Mouse (Mus musculus): ENCODE measurements around the gene Slc35a3. TPM values are rescaled to one million over a fixed set of nuclear protein-coding genes. Genes with fewer than 3 reads are reported as not detected.
"Not testable (repeated sequence)": the region's sequence is repeated elsewhere in the genome, so short reads cannot be mapped to it uniquely, and the experiment has no call there.

The Slc35a3 gene
- polyA plus RNA-seq, 1 experiment from 2014 or later = 18.2 TPM

DNA sequence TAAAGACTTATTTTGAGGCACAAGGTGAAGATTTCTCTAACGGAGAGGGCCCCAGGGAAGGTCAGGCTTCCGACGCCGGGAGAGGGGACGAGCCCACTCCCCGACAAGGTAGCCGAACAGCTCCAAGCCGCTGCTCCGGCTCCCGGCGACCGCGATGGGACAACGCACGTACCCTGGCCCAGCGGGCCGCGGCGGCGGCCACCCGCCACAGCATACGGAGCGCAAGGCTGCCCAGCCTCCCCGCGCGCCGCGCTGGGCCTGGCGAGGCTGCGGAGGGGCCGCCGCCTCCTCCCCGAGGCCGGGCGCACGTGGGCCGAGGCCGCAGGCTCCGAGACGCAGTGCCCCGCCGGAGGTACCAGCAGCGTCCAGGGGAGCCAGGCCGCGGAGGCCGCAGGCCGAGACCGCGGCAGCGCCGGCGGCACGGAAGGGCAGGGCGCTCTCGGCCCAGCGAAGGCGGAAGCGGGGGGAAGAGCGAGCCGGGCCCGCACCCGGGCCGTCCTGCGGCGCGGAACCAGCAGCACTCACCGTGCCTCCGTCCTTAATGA lies 50.7 kb downstream of the Slc35a3 start:
- 0% methylated on average over 67 of the region's 68 CpGs for WGBS
- Histone ChIP-seq H3K27ac (ENCODE audit: low read length) (peak overlapping the region; percentile 96), H3K4me3 (ENCODE audit: low read length) (peak overlapping the region; percentile 95), H3K9me3 (ENCODE audit: low read length) (no peaks in the 10 kb centered on the region), H3K9ac (replicated peaks; ENCODE audit: low read length) (peak overlapping the region; percentile 99), H3K4me2 (replicated peaks; ENCODE audit: low read depth, low read length) (peak overlapping the region; percentile 65), H3K27me3 (ENCODE audit: insufficient read depth, low read length) (no peaks in the 10 kb centered on the region), H3K4me1 (ENCODE audit: insufficient read depth, low read length) (peaks cover 26% of the 10 kb centered on the region), H3K36me3 (ENCODE audit: insufficient read depth, low read length) (no peaks in the 10 kb centered on the region)
- peak; percentile 87 for ATAC-seq (ENCODE audit: low FRiP score, low TSS enrichment)

GRCm38 (mm10) chr3:116661288-116661869 lies 51.3 kb downstream of the Slc35a3 start:
- no peaks in the 10 kb centered on the region for H3K36me3 ChIP-seq (ENCODE audit: insufficient read depth, low read length)
- H3K4me3 ChIP-seq (ENCODE audit: low read length) = peak overlapping the region; percentile 95
- no peaks in the 10 kb centered on the region for H3K9me3 ChIP-seq (ENCODE audit: low read length)
- 3% methylated on average over 16 of the region's 16 CpGs for WGBS
- no peak for ATAC-seq (ENCODE audit: low FRiP score, low TSS enrichment)
- peak overlapping the region; percentile 96 for H3K27ac ChIP-seq (ENCODE audit: low read length)
- no peaks in the 10 kb centered on the region for H3K27me3 ChIP-seq (ENCODE audit: insufficient read depth, low read length)
- peak overlapping the region; percentile 99 for H3K9ac ChIP-seq (replicated peaks; ENCODE audit: low read length)
- H3K4me1 ChIP-seq (ENCODE audit: insufficient read depth, low read length) = peaks cover 26% of the 10 kb centered on the region
- H3K4me2 ChIP-seq (replicated peaks; ENCODE audit: low read depth, low read length) = peak overlapping the region; percentile 65

- ATAC-seq (ENCODE audit: low FRiP score, low TSS enrichment) = no peak
- no peak overlapping the region for H3K9ac ChIP-seq (replicated peaks; ENCODE audit: low read length)
- peaks cover 26% of the 10 kb centered on the region for H3K4me1 ChIP-seq (ENCODE audit: insufficient read depth, low read length)
- H3K27ac ChIP-seq (ENCODE audit: low read length) = no peak overlapping the region
- H3K4me3 ChIP-seq (ENCODE audit: low read length) = 0 out of 2 replicates have a peak overlapping the region, but pooled peaks have one; percentile 2
- H3K27me3 ChIP-seq (ENCODE audit: insufficient read depth, low read length) = no peaks in the 10 kb centered on the region
- H3K4me2 ChIP-seq (replicated peaks; ENCODE audit: low read depth, low read length) = 0 out of 2 replicates have a peak overlapping the region, but pooled peaks have one; percentile 14
- WGBS = 77% methylated on average over 13 of the region's 13 CpGs
- H3K9me3 ChIP-seq (ENCODE audit: low read length) = no peaks in the 10 kb centered on the region
- H3K36me3 ChIP-seq (ENCODE audit: insufficient read depth, low read length) = no peaks in the 10 kb centered on the region
Observed at GRCm38 (mm10) chr3:116659856-116660430, 52.7 kb downstream of the Slc35a3 start.

DNA sequence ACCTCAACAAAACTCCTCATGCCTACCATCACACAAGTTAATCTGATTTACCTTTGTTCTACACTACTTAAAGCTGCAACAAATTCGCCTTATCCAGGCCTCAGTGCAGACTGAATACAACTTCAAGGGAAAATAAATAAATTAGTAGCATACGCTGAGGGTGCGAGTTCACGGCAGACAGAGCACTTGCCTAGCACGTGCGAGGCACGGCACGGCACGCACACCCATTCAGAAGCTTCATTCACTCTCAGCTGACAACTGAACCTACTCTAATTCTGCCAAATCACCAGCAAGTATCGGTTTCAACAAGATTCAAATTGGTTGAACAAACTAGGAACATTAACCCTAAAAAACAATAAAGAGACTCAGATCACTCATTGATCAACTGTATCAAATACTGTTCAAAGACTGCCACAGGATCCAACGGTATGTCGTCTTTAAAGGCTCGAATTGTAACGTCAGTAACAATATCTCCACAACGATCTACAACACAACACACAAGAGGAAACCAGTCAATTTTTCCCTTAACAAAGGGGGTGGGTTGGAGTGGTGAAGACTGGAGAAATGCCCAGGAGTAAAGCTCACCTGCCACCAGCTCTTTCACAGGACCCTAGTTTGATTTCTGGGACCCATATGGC lies 53.6 kb downstream of the Slc35a3 start:
- 60% methylated on average over 15 of the region's 15 CpGs for WGBS
- no peak for ATAC-seq (ENCODE audit: low FRiP score, low TSS enrichment)

DNA sequence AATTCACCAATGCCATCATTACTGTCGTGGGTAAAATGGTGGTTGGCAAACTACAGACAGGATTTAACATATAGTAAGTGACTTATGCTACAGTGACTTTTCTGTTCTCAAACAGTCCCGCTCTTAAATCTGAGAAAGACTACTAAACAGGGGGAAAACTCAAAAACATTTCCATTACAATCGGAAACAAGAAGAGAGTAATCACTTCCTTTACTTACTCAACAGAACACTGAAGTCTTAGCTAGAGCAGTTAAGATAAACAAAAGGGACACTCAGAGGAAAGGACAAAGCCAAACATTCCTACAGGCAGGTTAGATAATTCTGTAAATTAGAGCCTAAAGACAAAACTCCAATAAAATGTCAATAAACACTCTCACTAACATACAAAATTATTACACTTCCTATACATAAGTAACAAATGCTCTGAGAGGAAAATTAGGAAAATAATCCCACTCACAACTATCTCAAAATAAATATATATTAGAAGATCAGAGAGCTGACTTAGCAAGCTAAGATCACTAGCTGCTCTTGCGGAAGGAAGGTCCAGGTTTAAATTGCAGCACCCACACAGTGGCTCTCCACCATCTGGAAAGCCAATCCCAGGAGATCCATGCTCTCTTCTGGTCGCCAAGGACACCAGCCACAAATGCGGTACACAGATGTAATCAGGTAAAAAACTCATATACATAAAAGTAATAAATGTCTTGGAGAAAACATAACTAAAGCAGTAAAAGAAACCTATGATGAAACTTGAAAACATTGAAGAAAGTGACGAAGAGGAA lies 56.3 kb downstream of the Slc35a3 start:
- ATAC-seq (ENCODE audit: low FRiP score, low TSS enrichment) = no peak
- 76% methylated on average over 7 of the region's 7 CpGs for WGBS
- H3K9me3 ChIP-seq (ENCODE audit: low read length) = no peaks in the 10 kb centered on the region
- no peak overlapping the region for H3K4me2 ChIP-seq (replicated peaks; ENCODE audit: low read depth, low read length)
- no peak overlapping the region for H3K4me3 ChIP-seq (ENCODE audit: low read length)
- H3K27ac ChIP-seq (ENCODE audit: low read length) = no peak overlapping the region
- no peaks in the 10 kb centered on the region for H3K27me3 ChIP-seq (ENCODE audit: insufficient read depth, low read length)
- H3K9ac ChIP-seq (replicated peaks; ENCODE audit: low read length) = no peak overlapping the region
- H3K36me3 ChIP-seq (ENCODE audit: insufficient read depth, low read length) = no peaks in the 10 kb centered on the region
- peaks cover 26% of the 10 kb centered on the region for H3K4me1 ChIP-seq (ENCODE audit: insufficient read depth, low read length)

More for the DNA sequence above, 53.6 kb downstream of the Slc35a3 start:
- Histone ChIP-seq H3K36me3 (ENCODE audit: insufficient read depth, low read length) (no peaks in the 10 kb centered on the region), H3K4me3 (ENCODE audit: low read length) (no peak overlapping the region), H3K4me2 (replicated peaks; ENCODE audit: low read depth, low read length) (peak overlapping the region; percentile 8; the same call in 1 of the 2 replicates), H3K9ac (replicated peaks; ENCODE audit: low read length) (no peak overlapping the region; the same call in 1 of the 2 replicates), H3K9me3 (ENCODE audit: low read length) (no peaks in the 10 kb centered on the region), H3K27ac (ENCODE audit: low read length) (no peak overlapping the region), H3K4me1 (ENCODE audit: insufficient read depth, low read length) (peaks cover 26% of the 10 kb centered on the region), H3K27me3 (ENCODE audit: insufficient read depth, low read length) (no peaks in the 10 kb centered on the region)

- H3K4me2 ChIP-seq (replicated peaks; ENCODE audit: low read depth, low read length); H3K27ac ChIP-seq (ENCODE audit: low read length); H3K36me3 ChIP-seq (ENCODE audit: insufficient read depth, low read length); H3K4me1 ChIP-seq (ENCODE audit: insufficient read depth, low read length); H3K4me3 ChIP-seq (ENCODE audit: low read length); ATAC-seq (ENCODE audit: low FRiP score, low TSS enrichment); H3K9me3 ChIP-seq (ENCODE audit: low read length); H3K27me3 ChIP-seq (ENCODE audit: insufficient read depth, low read length); H3K9ac ChIP-seq (replicated peaks; ENCODE audit: low read length): not testable (repeated sequence)
- 95% methylated on average over 11 of the region's 11 CpGs for WGBS
Observed at GRCm38 (mm10) chr3:116654051-116654450, 58.6 kb downstream of the Slc35a3 start.

DNA sequence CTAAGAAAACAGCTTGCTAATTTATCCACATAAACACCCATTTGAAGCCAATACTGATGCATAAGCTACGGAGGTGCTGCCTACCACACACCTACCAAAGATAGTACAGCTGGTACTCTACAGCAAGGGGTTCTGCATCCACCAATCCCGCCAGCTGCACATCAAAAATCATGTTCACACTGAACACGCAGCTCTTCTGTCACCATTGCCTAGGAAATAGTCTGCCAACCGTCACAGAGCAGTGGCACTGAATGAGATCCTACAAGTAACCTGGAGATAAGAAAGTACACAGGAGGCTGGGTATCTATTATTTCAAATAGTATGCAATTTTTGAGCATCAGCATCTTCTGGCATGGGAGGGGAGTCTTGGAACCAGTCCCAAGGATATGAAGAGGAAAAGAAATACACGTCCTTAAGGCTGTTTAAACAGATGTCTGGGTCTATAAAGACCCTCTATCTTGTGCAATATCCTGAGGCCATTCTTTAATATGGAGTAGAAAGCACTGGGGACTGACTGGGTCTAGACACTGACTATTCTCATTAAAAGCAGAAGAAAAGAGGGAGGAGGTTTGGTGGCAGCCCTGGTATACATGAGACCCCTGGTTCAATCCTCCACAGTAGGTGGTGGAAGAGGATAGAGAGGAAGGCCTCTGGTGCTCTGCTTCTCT lies 59.2 kb downstream of the Slc35a3 start:
- H3K9ac ChIP-seq (replicated peaks; ENCODE audit: low read length) = no peak overlapping the region
- H3K4me2 ChIP-seq (replicated peaks; ENCODE audit: low read depth, low read length) = no peak overlapping the region
- H3K27ac ChIP-seq (ENCODE audit: low read length) = no peak overlapping the region
- no peaks in the 10 kb centered on the region for H3K9me3 ChIP-seq (ENCODE audit: low read length)
- no peak overlapping the region for H3K4me3 ChIP-seq (ENCODE audit: low read length)
- ATAC-seq (ENCODE audit: low FRiP score, low TSS enrichment) = no peak
- H3K4me1 ChIP-seq (ENCODE audit: insufficient read depth, low read length) = peaks cover 3% of the 10 kb centered on the region; the same call in 1 of the 2 replicates
- WGBS = 78% methylated on average over 5 of the region's 5 CpGs
- H3K27me3 ChIP-seq (ENCODE audit: insufficient read depth, low read length) = no peaks in the 10 kb centered on the region
- peaks cover 11% of the 10 kb centered on the region; the same call in 1 of the 2 replicates for H3K36me3 ChIP-seq (ENCODE audit: insufficient read depth, low read length)

DNA sequence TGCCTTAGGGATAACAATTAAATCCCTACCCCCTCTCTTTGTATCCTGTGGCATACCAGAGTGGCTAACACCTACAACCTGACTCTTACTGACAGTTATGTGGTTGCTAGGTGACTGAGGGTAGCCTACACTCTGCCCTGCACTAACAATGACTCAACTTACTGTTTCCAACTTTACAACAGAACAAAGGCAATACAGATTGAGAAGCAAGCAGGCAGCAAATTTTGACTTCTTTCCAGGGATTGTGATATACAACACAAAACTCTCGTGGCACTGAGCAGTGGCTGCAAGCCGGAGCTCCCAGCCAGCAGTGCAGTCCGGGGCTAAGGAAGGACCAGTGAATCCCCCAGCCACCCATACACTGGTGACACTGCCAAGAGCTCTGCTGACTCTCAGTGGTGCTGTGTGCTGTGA lies 60.6 kb downstream of the Slc35a3 start:
- no peaks in the 10 kb centered on the region for H3K27me3 ChIP-seq (ENCODE audit: insufficient read depth, low read length)
- ATAC-seq (ENCODE audit: low FRiP score, low TSS enrichment) = no peak
- WGBS = 74% methylated on average over 3 of the region's 3 CpGs
- no peaks in the 10 kb centered on the region for H3K9me3 ChIP-seq (ENCODE audit: low read length)
- 0 out of 2 replicates have a peak, but pooled peaks cover 3% of the 10 kb centered on the region for H3K4me1 ChIP-seq (ENCODE audit: insufficient read depth, low read length)
- no peak overlapping the region for H3K27ac ChIP-seq (ENCODE audit: low read length)
- no peak overlapping the region for H3K4me3 ChIP-seq (ENCODE audit: low read length)
- H3K9ac ChIP-seq (replicated peaks; ENCODE audit: low read length) = no peak overlapping the region
- H3K36me3 ChIP-seq (ENCODE audit: insufficient read depth, low read length) = peaks cover 11% of the 10 kb centered on the region; the same call in 1 of the 2 replicates
- H3K4me2 ChIP-seq (replicated peaks; ENCODE audit: low read depth, low read length) = no peak overlapping the region

DNA sequence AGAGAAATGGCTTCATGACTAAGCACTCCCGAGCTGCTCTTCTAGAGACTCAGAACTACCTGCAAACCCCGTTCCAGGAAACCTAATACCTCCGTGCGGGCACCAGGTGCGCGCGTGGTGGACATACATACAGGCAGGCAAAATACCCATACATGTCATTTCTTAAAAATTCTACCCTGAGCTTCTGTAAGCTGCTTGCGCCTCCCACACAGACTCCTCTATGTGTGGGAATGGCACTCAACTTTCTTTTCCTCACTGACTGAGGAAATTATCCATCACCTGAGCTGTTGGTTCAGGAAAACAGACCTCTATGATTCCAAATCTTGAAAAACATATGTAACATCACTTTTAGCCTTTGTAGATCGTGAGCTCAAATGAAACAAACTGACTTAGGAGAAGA lies 61.9 kb downstream of the Slc35a3 start:
- Histone ChIP-seq H3K36me3 (ENCODE audit: insufficient read depth, low read length) (peaks cover 18% of the 10 kb centered on the region; the same call in 1 of the 2 replicates), H3K27me3 (ENCODE audit: insufficient read depth, low read length) (no peaks in the 10 kb centered on the region), H3K4me1 (ENCODE audit: insufficient read depth, low read length) (0 out of 2 replicates have a peak, but pooled peaks cover 3% of the 10 kb centered on the region), H3K9me3 (ENCODE audit: low read length) (no peaks in the 10 kb centered on the region), H3K27ac (ENCODE audit: low read length) (no peak overlapping the region), H3K9ac (replicated peaks; ENCODE audit: low read length) (no peak overlapping the region), H3K4me2 (replicated peaks; ENCODE audit: low read depth, low read length) (no peak overlapping the region), H3K4me3 (ENCODE audit: low read length) (no peak overlapping the region)
- 93% methylated on average over 9 of the region's 9 CpGs for WGBS
- ATAC-seq (ENCODE audit: low FRiP score, low TSS enrichment) = no peak

Data from kidney, embryonic 16.5 days (tissue).